Mouse (Mus musculus) embryonic facial prominence, embryonic 13.5 days (tissue): ENCODE results near the gene Mettl27. TPM values are rescaled to one million over a fixed set of nuclear protein-coding genes. Genes with fewer than 3 reads are reported as not detected.

Experiments used
- ATAC-seq: fragments of 200-750 bp; cut with Nextera tagmentation; 2 replicates; pipeline ENCODE4 v1.8.0; 2017; ENCODE audit warnings: low read depth; ENCODE audit not compliant: insufficient number of reproducible peaks, insufficient read depth, low FRiP score, low TSS enrichment
- H3K27ac ChIP-seq: fragments of 300-500 bp; sonication (generic); 2 replicates; pipeline ENCODE4 v1.5.1; 2015; ENCODE audit warnings: moderate library complexity, mild to moderate bottlenecking, inconsistent platforms
- H3K27me3 ChIP-seq: fragments of 300-500 bp; sonication (generic); 2 replicates; pipeline ENCODE4 v1.6.1; 2015; ENCODE audit warnings: mild to moderate bottlenecking, inconsistent platforms
- H3K36me3 ChIP-seq: fragments of 300-500 bp; sonication (generic); 2 replicates; pipeline ENCODE4 v1.6.1; 2015; ENCODE audit warnings: mild to moderate bottlenecking, inconsistent platforms
- H3K4me1 ChIP-seq: fragments of 300-500 bp; sonication (generic); 2 replicates; pipeline ENCODE4 v1.6.1; 2015; ENCODE audit warnings: inconsistent platforms
- H3K4me2 ChIP-seq: fragments of 300-500 bp; sonication (generic); 2 replicates; pipeline ENCODE4 v1.6.1; 2015; ENCODE audit warnings: moderate library complexity, mild to moderate bottlenecking, inconsistent platforms
- H3K4me3 ChIP-seq: fragments of 300-500 bp; sonication (generic); 2 replicates; pipeline ENCODE4 v1.5.1; 2015; ENCODE audit warnings: mild to moderate bottlenecking, inconsistent platforms
- H3K9ac ChIP-seq: fragments of 300-500 bp; sonication (generic); 2 replicates; pipeline ENCODE4 v1.6.1; 2015; ENCODE audit warnings: mild to moderate bottlenecking, inconsistent platforms
- H3K9me3 ChIP-seq: fragments of 300-500 bp; sonication (generic); 2 replicates; pipeline ENCODE4 v1.6.1; 2016; ENCODE audit warnings: inconsistent platforms
- WGBS: fragments of 180-500 bp; shearing (Covaris S2); methylation state at CpG from one replicate; pipeline ENCODE4 v1.1.7; 2015; ENCODE audit warnings: mixed read lengths; 5-methylcytosine and 5-hydroxymethylcytosine counted together
- polyA plus RNA-seq: library from polyadenylated mRNA; unstranded; fragments of >200 nt; fragmentation: Nextera tagmentation; extraction: Ambion mirVana; gene quantifications from 2 replicates; pipeline ENCODE4 v1.2.1, GENCODE M21; 2015

Mettl27 gene
- polyA plus RNA-seq, 1 experiment from 2014 or later: 21.1 TPM

GRCm38 (mm10) chr5:134942740-134943139 is 10.6 kb downstream of the Mettl27 start:
- Histone ChIP-seq H3K36me3 (no peaks in the 10 kb centered on the region), H3K27ac (no peak overlapping the region), H3K4me2 (no peak overlapping the region), H3K4me3 (no peak overlapping the region), H3K4me1 (peaks cover 17% of the 10 kb centered on the region), H3K27me3 (peaks cover 42% of the 10 kb centered on the region), H3K9ac (no peak overlapping the region), H3K9me3 (no peaks in the 10 kb centered on the region)
- ATAC-seq: no peak
- 84% methylated on average over 2 of the region's 2 CpGs for WGBS

GRCm38 (mm10) chr5:134944179-134944578 is 12.0 kb downstream of the Mettl27 start:
- peak overlapping the region; percentile 46; the same call in 1 of the 2 replicates for H3K4me2 ChIP-seq
- no peaks in the 10 kb centered on the region for H3K9me3 ChIP-seq
- no peak overlapping the region for H3K4me3 ChIP-seq
- peaks cover 17% of the 10 kb centered on the region for H3K4me1 ChIP-seq
- H3K36me3 ChIP-seq: no peaks in the 10 kb centered on the region
- no peak for ATAC-seq
- H3K27ac ChIP-seq: no peak overlapping the region
- H3K9ac ChIP-seq: no peak overlapping the region
- WGBS: 63% methylated on average over 5 of the region's 5 CpGs
- peaks cover 48% of the 10 kb centered on the region for H3K27me3 ChIP-seq

- H3K27me3 ChIP-seq: peaks cover 48% of the 10 kb centered on the region
- 34% methylated on average over 19 of the region's 19 CpGs for whole genome bisulfite sequencing
- H3K27ac ChIP-seq: peak overlapping the region; percentile 81
Observed at GRCm38 (mm10) chr5:134945266-134945959, 13.2 kb downstream of the Mettl27 start.

GRCm38 (mm10) chr5:134946063-134946856 is 14.1 kb downstream of the Mettl27 start:
- peaks cover 48% of the 10 kb centered on the region for H3K27me3 ChIP-seq
- no peaks in the 10 kb centered on the region for H3K36me3 ChIP-seq
- peak overlapping the region; percentile 81 for H3K27ac ChIP-seq
- H3K9ac ChIP-seq: peak overlapping the region; percentile 65
- no peaks in the 10 kb centered on the region for H3K9me3 ChIP-seq
- H3K4me2 ChIP-seq: peak overlapping the region; percentile 46
- peak overlapping the region; percentile 41 for H3K4me3 ChIP-seq
- H3K4me1 ChIP-seq: peaks cover 22% of the 10 kb centered on the region
- no peak for ATAC-seq
- 13% methylated on average over 43 of the region's 43 CpGs for WGBS

More at GRCm38 (mm10) chr5:134945266-134945959, 13.2 kb downstream of the Mettl27 start:
- Histone ChIP-seq H3K9ac (peak overlapping the region; percentile 65), H3K4me3 (peak overlapping the region; percentile 41), H3K4me2 (peak overlapping the region; percentile 46), H3K4me1 (peaks cover 17% of the 10 kb centered on the region), H3K36me3 (no peaks in the 10 kb centered on the region), H3K9me3 (no peaks in the 10 kb centered on the region)
- ATAC-seq: no peak

GRCm38 (mm10) chr5:134946857-134947255 is 14.7 kb downstream of the Mettl27 start, which contains the start of gene Cldn4:
Gene Cldn4 (minus strand): TSS chr5:134946934.
- Histone ChIP-seq H3K27me3 (peaks cover 48% of the 10 kb centered on the region), H3K9ac (peak within 1 kb of the TSS; percentile 65), H3K36me3 (no peaks in the 10 kb centered on the region), H3K4me1 (peaks cover 25% of the 10 kb centered on the region), H3K4me2 (peak within 1 kb of the TSS; percentile 46), H3K9me3 (no peaks in the 10 kb centered on the region), H3K4me3 (peak within 1 kb of the TSS; percentile 41), H3K27ac (peak within 1 kb of the TSS; percentile 81)
- ATAC-seq: no peak
- 6% methylated on average over 11 of the region's 11 CpGs for WGBS

GRCm38 (mm10) chr5:134947420-134948084 is 15.4 kb downstream of the Mettl27 start:
- WGBS: 47% methylated on average over 5 of the region's 5 CpGs
- peak overlapping the region; percentile 45; the same call in 1 of the 2 replicates for H3K27ac ChIP-seq
- peaks cover 48% of the 10 kb centered on the region for H3K27me3 ChIP-seq
- no peak for ATAC-seq
- no peak overlapping the region for H3K9ac ChIP-seq
- H3K4me1 ChIP-seq: peaks cover 26% of the 10 kb centered on the region
- no peaks in the 10 kb centered on the region for H3K36me3 ChIP-seq
- no peaks in the 10 kb centered on the region for H3K9me3 ChIP-seq
- H3K4me3 ChIP-seq: no peak overlapping the region
- H3K4me2 ChIP-seq: no peak overlapping the region

- Histone ChIP-seq H3K27me3 (peaks cover 48% of the 10 kb centered on the region), H3K4me1 (peaks cover 26% of the 10 kb centered on the region), H3K27ac (no peak overlapping the region), H3K36me3 (no peaks in the 10 kb centered on the region), H3K4me3 (no peak overlapping the region), H3K9ac (no peak overlapping the region), H3K4me2 (no peak overlapping the region), H3K9me3 (no peaks in the 10 kb centered on the region)
- ATAC-seq: no peak
- WGBS: 58% methylated on average over 4 of the region's 4 CpGs
Observed at GRCm38 (mm10) chr5:134948085-134948439, 15.9 kb downstream of the Mettl27 start.

GRCm38 (mm10) chr5:134951053-134951884 is 19.1 kb downstream of the Mettl27 start:
- Histone ChIP-seq H3K4me3 (no peak overlapping the region), H3K27me3 (peaks cover 21% of the 10 kb centered on the region), H3K27ac (peak overlapping the region; percentile 39; the same call in 1 of the 2 replicates), H3K4me2 (no peak overlapping the region), H3K9me3 (no peaks in the 10 kb centered on the region), H3K4me1 (peaks cover 20% of the 10 kb centered on the region), H3K9ac (no peak overlapping the region), H3K36me3 (no peaks in the 10 kb centered on the region)
- ATAC-seq: no peak
- 28% methylated on average over 19 of the region's 19 CpGs for WGBS

GRCm38 (mm10) chr5:134955491-134955890 is 23.3 kb downstream of the Mettl27 start:
- WGBS: 68% methylated on average over 5 of the region's 5 CpGs
- Histone ChIP-seq H3K36me3 (no peaks in the 10 kb centered on the region), H3K9ac (no peak overlapping the region), H3K4me3 (no peak overlapping the region), H3K27me3 (no peaks in the 10 kb centered on the region), H3K9me3 (no peaks in the 10 kb centered on the region), H3K27ac (no peak overlapping the region), H3K4me1 (peaks cover 15% of the 10 kb centered on the region), H3K4me2 (no peak overlapping the region)
- ATAC-seq: no peak

GRCm38 (mm10) chr5:134959114-134959513 is 26.9 kb downstream of the Mettl27 start:
- no peak overlapping the region for H3K4me2 ChIP-seq
- no peak overlapping the region for H3K4me3 ChIP-seq
- WGBS: 72% methylated on average over 7 of the region's 7 CpGs
- no peaks in the 10 kb centered on the region for H3K36me3 ChIP-seq
- H3K4me1 ChIP-seq: peaks cover 8% of the 10 kb centered on the region
- no peak for ATAC-seq
- no peaks in the 10 kb centered on the region for H3K27me3 ChIP-seq
- H3K27ac ChIP-seq: no peak overlapping the region
- no peak overlapping the region for H3K9ac ChIP-seq
- no peaks in the 10 kb centered on the region for H3K9me3 ChIP-seq

- H3K9ac ChIP-seq: 0 out of 2 replicates have a peak overlapping the region, but pooled peaks have one; percentile 36
- no peak for ATAC-seq
- no peaks in the 10 kb centered on the region for H3K9me3 ChIP-seq
- no peak overlapping the region; the same call in 1 of the 2 replicates for H3K27ac ChIP-seq
- WGBS: 73% methylated on average over 2 of the region's 2 CpGs
- H3K27me3 ChIP-seq: no peaks in the 10 kb centered on the region
- H3K4me1 ChIP-seq: peaks cover 8% of the 10 kb centered on the region
- no peaks in the 10 kb centered on the region for H3K36me3 ChIP-seq
- H3K4me3 ChIP-seq: no peak overlapping the region
- no peak overlapping the region for H3K4me2 ChIP-seq
Observed at GRCm38 (mm10) chr5:134960430-134960829, 28.3 kb downstream of the Mettl27 start.
